Mouse (Mus musculus) MEL-GATA-1-ER (cell line): Measurements from ENCODE around the gene Tle4.

Experiments used
- DNase-seq: peaks from one replicate; pipeline ENCODE4 v3.0.0-alpha.2; 2012; ENCODE audit warnings: low read depth; ENCODE audit errors: extremely low read depth

The Tle4 gene

GRCm38 (mm10) chr19:14591809-14592535, 5.9 kb downstream of the Tle4 start:
- DNase-seq: no peak

- DNase-seq: no peak
These were observed 7.7 kb downstream of the Tle4 start for GRCm38 (mm10) chr19:14590154-14590553.

- DNase-seq: no peak
These were observed 9.4 kb downstream of the Tle4 start for GRCm38 (mm10) chr19:14588221-14589123.

GRCm38 (mm10) chr19:14586171-14586570, 11.7 kb downstream of the Tle4 start:
- DNase-seq: no peak

- no peak for DNase-seq
These were observed 12.1 kb downstream of the Tle4 start for GRCm38 (mm10) chr19:14585731-14586130.

- DNase-seq: no peak
These were observed 12.6 kb downstream of the Tle4 start for GRCm38 (mm10) chr19:14585235-14585634.

GRCm38 (mm10) chr19:14578698-14579097, 19.2 kb downstream of the Tle4 start:
- no peak for DNase-seq

GRCm38 (mm10) chr19:14578016-14578415, 19.8 kb downstream of the Tle4 start:
- DNase-seq: no peak

- no peak for DNase-seq
These were observed 21.5 kb downstream of the Tle4 start for GRCm38 (mm10) chr19:14576311-14576710.

GRCm38 (mm10) chr19:14568879-14569278, 29.0 kb downstream of the Tle4 start:
- peak; percentile 17 for DNase-seq

GRCm38 (mm10) chr19:14567081-14567480, 30.8 kb downstream of the Tle4 start:
- DNase-seq: no peak

GRCm38 (mm10) chr19:14566564-14567021, 31.3 kb downstream of the Tle4 start:
- no peak for DNase-seq

GRCm38 (mm10) chr19:14565424-14566069, 32.3 kb downstream of the Tle4 start:
- no peak for DNase-seq

GRCm38 (mm10) chr19:14563273-14563959, 34.4 kb downstream of the Tle4 start:
- no peak for DNase-seq

- DNase-seq: no peak
These were observed 50.0 kb downstream of the Tle4 start for GRCm38 (mm10) chr19:14547871-14548270.

GRCm38 (mm10) chr19:14547133-14547842, 50.6 kb downstream of the Tle4 start:
- no peak for DNase-seq

GRCm38 (mm10) chr19:14545485-14545884, 52.4 kb downstream of the Tle4 start:
- DNase-seq: no peak

GRCm38 (mm10) chr19:14543305-14543704, 54.5 kb downstream of the Tle4 start:
- no peak for DNase-seq

- no peak for DNase-seq
These were observed 57.2 kb downstream of the Tle4 start for GRCm38 (mm10) chr19:14540678-14541077.

GRCm38 (mm10) chr19:14536676-14537075, 61.2 kb downstream of the Tle4 start:
- DNase-seq: no peak

- no peak for DNase-seq
These were observed 63.4 kb downstream of the Tle4 start for GRCm38 (mm10) chr19:14534447-14534846.
